Mouse (Mus musculus): Measurements from ENCODE around the gene Ctdspl2. TPM values are rescaled to one million over a fixed set of nuclear protein-coding genes. Genes with fewer than 3 reads are reported as not detected.
A peak's percentile ranks its signal among the peaks of the same experiment; 100 is the strongest.
"Not testable (repeated sequence)": the region's sequence is repeated elsewhere in the genome, so short reads cannot be mapped to it uniquely, and the experiment has no call there.

Ctdspl2 gene
- total RNA-seq (2015) (47.7 and 57.0 TPM in 2 replicates), total RNA-seq (2017) (60.0 and 79.7 TPM in 2 replicates)

DNA sequence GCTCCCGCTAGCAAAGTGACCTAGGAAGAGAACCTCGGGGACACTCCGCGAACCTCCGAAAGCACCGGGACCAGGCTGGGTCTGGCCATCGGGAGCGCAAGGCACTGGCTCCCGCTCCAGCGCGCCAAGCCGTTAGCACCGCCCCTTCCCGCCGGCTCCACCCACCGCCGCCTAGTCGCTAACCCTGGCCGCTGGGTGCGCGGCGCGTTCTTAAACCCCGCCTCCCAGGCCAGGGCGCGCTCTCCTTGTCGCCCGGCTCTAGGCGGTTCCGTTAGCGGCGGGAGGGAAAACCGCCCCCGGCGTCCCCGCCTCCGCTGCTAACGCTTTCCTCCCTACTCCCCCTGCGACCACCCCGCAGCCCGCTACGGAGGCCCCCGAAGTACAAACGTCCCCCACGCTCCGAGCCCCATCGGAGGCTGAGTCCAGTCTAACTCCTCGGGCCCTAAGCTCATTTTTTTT is at the start of gene Ctdspl2, which contains the start of gene Mageb3:
Ctdspl2 (plus strand) TSS at position 237 of the 459 bp plus-strand sequence.
Mageb3 (minus strand) TSS at position 328 of the 459 bp plus-strand sequence.
- ATAC-seq (replicated peaks; ENCODE audit: poor library complexity), result peak; percentile 89

DNA sequence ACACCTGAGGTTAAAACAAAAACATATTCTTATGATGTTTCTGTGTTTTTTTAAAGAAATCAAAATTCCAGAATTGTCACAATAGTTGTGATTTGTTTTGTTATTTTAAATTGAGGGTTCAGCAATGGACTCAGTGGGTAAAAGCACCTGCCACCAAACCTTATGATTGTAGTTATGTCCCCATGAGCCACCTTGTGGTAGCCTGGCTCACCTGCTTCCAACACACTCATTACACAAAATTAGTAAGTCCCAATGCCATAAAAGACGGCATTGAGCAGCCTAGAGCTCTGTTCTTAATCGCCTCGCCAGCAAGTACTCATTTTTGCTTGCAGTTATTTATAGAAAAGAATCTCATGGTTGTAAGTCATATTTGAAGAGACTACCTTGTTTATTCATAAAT is 45.8 kb upstream of the Ctdspl2 start:
- ATAC-seq (replicated peaks; ENCODE audit: poor library complexity), result no peak

DNA sequence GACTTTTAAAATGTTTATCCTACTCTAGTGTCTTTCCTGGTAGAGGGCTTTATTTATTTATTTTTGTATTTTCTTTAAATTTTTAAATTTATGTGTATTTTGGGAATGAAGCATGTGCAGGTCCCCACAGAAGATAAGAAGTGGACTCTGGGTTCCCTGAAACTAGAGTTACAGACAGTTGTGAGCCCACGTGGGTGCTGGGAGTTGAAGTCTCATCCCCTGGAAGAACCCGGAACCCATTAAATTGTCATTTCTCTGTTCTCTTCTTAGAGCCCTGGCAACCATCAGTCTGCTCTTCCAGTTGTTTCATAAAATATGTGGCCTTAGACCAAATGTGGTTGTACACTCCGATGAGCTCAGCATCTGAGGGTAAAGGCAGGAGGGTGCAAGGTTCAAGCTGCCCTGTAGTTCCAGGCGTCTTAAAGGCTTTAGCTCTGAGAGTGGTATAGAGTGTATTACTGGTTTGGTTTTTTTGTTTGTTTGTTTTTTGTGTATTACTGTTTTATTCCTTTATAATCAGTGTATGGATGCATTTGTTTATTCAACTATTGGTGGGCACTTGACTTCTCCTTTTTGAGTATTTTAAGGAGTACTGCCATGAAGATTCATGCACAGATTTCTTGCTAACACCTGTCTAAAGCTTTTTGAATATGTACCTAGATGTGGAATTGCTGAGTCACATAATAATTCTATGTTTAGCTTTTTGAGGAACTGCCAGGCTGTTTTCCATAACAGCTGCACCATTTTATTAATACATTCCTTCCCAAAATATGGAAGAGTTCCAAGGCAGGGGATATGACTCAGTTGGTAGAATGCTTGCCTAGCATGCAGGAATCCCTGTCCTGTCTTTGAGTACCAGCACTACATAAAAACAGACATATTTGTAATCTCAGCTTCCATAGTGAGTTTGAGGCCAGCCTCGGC is 39.5 kb upstream of the Ctdspl2 start:
- no peak for ATAC-seq (replicated peaks; ENCODE audit: poor library complexity)

DNA sequence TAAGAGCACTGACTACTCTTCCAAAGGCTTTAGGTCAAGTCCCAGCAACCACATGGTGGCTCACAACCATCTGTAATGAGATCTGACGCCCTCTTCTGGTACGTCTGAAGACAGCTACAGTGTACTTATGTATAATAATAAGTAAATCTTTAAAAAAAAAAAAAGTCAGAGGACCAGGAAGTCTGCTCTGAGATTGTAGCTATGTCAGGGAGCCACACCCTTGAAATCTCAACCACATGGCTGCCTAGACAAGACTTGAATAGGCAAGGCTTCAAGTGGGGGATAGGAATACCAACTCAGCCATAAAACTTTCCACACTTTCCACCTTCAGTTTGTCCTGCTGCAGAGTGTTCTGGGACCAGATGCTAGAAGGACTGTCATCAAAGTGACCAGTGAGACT is 18.2 kb upstream of the Ctdspl2 start:
- not testable (repeated sequence) for ATAC-seq (replicated peaks; ENCODE audit: poor library complexity)

DNA sequence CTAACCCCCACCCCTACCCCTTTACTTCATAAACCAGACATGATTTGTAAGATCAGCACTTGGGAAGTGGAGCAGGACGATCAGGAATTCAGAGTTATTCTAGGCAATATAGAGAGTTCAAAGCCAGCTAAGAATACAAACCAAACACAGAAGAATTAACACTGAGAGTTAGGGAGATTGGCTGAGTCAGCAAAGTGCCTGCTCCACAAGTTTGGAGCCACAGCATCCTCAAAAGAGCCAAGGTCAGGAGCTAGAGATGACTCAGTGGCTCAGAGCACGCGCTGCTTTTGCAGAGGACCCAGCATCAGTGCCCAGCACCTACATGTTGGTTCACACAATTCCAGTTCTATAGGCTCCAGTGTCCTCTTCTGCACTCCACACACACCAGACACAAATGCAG is 12.4 kb upstream of the Ctdspl2 start:
- no peak for ATAC-seq (replicated peaks; ENCODE audit: poor library complexity)

DNA sequence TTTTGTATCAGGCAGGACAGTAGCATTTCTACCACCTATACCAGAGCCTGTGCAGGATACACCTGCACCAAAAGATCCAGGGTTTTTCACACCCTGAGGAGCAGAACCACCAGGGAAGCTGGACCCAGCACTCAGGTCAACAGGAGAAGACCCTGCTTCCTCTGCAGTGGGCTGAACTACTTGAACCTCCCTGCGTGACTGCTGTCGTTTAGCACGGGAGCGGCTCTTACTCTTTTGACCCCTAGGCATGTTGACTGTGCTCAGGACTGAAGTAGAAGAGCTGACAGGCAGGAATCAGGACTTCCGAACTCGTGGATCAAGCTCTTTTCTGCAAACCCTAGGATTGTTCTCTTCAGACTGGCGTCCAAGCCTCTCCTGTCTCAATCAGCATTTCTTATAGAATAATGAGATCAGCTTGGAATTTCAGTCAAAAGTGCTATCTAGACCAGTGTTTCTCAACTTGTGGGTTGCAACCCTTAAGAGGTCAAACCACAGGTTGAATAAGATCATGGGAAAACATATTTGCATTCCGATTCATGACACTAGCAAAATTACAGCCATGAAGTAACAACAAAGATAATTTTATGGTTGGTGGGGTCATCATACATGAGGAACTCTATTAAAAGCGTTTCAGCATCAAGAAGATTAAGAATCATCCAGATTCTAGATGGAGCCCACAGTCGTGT is 687 bp upstream of the Ctdspl2 start:
- 0 out of 2 replicates have a peak, but pooled peaks have one; percentile 6 for ATAC-seq (replicated peaks; ENCODE audit: poor library complexity)

DNA sequence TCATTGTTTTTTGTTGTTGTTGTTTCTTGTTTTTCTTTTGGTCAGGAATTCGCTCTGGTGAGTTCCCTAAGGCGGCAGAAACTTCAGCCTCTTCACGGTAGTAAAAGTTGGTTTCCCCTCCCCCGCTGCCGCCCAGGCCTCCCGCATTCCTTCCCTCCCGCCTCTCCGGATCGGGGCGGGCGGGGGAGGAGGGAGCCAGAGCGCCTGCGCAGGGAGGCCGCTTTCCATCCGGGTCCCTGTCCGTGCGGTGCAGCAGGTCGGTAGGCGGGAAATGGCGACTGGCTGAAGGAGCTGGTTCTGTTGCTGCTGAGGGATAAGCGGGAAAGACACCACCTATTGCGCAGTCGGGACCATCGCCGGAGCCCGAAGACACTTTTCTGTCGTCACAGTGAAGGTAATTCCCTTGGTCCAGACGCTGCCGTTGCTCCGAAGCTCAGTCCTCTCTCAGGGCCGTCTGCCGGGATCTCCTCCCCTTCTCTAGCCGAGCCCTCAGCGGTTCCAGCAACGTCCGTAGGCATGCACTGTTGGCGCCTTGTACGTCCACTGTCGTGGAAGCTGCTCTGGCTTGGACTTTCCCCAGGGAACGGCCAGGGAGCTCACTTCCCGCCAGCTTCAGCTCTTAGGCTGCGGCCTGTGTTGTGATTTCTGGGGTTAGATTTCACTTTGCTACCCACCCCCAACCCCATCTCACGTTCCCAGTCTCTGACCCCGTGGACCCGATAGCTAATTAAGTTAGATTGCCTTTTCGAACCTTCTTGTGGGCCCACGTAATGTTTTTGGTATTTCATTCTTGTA is 620 bp downstream of the Ctdspl2 start:
- peak; percentile 80 for ATAC-seq (replicated peaks; ENCODE audit: poor library complexity)

DNA sequence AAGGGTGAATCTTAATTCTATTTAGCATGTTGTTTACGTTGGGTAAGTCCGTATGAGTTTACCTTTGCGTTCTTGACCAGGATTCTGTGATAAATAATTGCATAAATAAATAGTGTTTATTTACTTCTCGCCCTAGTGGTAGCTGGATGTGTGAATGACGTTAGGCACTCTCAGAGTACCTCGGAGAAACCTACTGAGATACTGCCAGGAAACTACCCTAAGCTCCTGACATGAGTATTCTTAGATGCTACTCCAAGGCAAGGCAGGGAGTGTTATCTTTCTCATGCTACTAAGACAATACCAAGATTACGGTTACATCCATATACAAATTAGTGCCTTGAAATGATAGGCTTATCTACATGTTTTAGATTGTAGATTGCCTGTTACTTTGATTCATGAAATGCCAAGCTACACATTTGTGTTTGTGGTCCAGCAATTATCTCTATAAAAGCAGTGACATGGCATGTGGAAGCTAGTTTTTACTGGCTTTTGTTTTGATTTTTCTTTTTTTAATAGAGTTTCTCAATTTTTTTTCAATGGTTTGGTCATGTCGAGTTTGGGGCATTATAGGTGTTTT is 1.5 kb downstream of the Ctdspl2 start:
- no peak for ATAC-seq (replicated peaks; ENCODE audit: poor library complexity)

DNA sequence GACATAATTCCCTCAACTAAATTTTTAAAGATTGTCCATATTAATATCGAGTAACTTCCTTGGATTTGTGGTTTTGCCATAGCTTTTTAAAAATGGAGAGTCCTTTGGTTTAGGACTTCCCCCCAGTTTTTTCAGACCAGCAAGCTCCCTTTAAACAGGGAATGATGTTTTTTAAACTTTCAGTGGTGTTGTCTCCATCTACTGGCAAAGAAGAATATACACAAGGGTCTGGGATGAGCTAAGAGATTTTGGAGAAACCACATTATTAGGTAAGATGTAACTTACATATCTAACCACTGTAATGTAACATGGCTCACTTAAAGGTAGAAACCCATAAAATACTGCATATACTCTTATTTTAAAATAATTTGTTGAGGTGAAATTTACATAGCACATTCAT is 39.9 kb downstream of the Ctdspl2 start:
- ATAC-seq (replicated peaks; ENCODE audit: poor library complexity), result peak; percentile 80

DNA sequence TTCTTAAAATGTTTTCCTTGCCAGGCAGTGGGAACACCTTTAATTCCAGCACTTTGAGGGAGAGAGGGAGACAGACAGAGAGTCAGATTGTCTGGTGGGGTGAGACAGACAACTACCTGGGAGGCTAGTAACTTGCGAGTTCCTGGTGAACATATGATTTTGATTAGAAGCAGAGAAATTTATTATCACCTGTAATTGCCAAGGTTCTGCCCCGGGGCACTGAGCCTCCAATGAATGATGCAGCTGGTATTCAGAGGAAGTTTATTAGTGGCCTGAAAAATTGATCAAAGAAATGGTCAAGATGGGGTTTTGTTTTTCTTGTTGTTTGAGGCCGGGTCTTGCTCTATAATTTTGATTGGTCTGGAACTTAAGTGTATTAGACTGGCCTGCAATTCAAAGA is 53.0 kb downstream of the Ctdspl2 start:
- ATAC-seq (replicated peaks; ENCODE audit: poor library complexity), result no peak

DNA sequence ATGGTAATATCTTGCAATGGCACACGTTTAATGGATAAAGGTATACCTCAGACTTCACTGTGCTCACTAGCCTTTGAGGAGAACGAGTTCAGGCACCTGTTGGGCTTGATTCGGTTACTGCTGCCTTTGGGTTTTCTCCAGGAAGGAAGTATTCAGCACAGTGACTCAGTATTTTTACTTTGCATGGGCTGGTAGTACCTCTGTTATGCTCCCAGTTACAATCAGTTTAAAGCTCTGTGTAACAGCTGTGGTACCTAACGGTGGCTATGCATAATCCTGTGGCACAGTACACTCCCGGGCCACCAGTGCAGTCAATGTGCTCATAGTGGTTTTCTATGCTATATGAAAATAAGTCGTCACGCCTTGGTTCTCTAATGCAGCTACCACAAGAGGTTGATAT is 55.6 kb downstream of the Ctdspl2 start:
- ATAC-seq (replicated peaks; ENCODE audit: poor library complexity), result peak; percentile 70

DNA sequence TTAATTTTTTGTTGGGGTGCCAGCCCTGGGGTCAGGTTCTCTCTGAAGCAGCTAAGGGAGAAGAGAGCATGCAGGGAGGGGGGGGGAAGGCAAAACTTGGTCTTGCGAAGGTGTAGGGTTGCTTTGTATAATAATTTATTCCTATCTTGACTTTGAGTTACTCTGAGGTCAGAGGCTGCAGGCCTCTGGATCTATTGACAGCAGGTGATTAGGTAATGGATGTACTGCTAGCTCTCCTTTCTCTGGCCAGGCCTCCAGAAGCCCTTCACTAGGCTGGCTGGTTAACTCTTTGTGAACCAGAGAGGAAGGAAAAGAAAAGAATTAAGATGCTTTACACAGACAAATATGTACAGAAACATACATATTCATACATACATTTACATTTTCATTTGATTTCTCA is 62.9 kb downstream of the Ctdspl2 start:
- no peak for ATAC-seq (replicated peaks; ENCODE audit: poor library complexity)

DNA sequence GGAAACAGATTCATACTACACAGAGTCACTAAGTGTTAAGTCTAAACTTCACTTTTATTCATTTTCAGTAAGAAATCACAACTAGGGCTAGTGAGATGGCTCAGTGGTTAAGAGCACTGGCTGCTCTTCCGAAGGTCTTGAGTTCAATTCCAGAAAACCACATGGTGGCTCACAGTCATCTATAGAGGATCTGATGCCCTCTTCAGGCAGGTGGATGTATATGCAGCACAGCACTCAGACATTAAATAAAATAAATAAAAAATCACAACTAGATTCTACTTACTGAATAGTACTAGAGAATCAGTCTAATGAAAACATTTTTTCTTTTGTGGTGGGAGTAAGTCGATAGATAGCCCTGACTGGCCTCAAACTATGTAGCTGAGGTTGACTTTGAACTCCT is 66.5 kb downstream of the Ctdspl2 start:
- ATAC-seq (replicated peaks; ENCODE audit: poor library complexity), result peak; percentile 72

DNA sequence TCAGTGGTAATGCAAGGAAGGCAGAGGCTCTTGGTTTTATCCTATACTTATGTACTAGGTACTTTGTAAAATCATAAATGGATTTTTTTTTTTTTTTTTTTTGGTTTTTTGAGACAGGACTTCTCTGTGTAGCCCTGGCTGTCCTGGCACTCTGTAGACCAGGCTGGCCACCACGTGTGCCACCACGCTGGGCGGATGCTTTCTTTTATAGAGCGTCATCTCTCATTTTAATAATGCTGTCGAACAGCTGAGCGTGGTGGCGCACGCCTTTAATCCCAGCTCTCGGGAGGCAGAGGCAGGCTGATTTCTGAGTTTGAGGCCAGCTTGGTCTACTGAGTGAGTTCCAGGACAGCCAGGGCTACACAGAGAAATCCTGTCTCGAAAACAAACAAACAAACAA is 71.3 kb downstream of the Ctdspl2 start:
- ATAC-seq (replicated peaks; ENCODE audit: poor library complexity), result not testable (repeated sequence)

DNA sequence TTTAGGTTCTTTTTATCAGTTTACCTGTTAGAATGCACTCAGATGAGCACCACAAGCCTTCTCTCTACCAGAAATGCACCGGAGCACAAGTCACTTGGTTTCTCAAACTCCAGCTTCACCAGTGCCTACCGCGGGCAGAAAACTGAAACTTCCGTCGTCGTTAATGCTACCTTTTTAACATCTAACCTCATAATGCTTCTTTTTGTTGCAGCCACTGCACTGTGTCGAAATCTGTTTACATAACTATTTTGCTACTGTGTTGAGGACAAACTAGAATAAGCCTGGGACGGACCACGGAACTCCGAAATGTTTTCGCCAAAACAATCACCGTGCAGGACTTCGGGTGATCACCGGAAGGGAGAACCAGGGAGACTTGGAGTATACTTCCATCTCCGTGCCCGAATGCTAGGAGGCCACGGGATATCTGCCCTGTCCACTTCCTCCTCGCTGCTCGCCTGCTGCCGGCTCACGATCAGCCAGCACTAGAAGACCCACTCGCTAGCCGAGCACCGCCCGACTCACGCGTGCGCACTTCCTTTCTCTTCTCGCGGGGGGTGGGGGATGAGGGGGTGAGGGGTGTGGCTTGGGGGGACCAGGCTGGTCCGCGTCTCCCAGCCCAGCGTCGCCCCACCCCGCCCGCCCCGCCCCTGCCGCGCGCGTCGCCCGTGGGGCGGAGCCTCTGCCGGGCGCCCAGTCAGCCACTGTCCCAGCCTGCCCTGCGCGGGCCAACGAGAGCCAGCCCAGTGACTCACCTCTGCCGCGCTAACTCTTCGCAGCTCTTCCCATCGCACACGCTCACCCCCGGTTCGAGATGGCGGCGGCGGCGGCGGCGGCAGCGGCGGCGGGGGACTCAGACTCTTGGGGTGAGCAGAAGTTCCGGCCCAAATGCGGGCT is 72.3 kb downstream of the Ctdspl2 start, which contains the start of gene Eif3j1:
Eif3j1 (plus strand) TSS at position 685 of the 894 bp plus-strand sequence.
- ATAC-seq (replicated peaks; ENCODE audit: poor library complexity), result peak; percentile 88

DNA sequence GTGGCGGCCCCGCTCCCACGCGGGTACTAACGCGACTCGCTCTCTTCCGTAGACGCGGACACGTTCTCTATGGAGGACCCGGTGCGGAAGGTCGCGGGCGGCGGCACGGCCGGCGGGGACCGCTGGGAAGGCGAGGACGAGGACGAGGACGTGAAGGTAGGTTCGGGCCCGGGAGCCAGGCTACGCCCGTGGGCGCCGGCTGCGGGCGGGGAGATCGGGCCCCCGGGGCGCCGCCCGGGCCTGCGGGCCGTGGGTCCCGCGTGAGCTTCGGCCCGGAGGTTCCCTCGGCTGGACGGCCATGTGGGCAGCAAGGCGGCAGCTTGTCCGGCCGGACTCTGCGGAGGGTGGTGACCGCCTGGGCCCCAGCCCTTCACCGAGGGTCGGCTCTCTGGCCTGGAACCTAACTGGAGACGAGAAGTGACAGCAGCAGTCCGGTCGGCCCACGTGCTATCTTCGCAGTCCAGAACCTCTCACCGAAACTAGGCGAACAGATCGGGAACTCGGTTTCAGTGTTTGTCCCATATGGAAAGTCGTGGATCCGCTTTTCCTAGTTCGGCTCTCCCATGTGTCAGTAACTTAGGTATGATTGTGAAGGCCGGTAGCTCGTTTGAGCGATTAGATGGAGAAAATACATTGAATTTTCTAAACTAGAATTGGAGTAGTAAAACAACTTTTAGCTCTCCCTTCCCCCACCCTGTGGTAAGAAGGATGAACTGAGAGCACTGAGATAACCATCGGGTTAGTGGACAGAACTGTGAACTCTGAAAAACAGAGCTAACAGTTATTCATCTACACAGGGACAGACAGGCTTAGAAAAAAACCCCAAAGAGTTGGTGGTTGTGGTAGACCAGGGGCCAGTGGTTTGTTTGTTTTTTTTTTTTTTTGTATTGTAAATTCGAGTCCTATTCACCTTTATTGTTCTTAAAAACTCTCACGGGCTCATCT is 73.2 kb downstream of the Ctdspl2 start:
- peak; percentile 7 for ATAC-seq (replicated peaks; ENCODE audit: poor library complexity)

DNA sequence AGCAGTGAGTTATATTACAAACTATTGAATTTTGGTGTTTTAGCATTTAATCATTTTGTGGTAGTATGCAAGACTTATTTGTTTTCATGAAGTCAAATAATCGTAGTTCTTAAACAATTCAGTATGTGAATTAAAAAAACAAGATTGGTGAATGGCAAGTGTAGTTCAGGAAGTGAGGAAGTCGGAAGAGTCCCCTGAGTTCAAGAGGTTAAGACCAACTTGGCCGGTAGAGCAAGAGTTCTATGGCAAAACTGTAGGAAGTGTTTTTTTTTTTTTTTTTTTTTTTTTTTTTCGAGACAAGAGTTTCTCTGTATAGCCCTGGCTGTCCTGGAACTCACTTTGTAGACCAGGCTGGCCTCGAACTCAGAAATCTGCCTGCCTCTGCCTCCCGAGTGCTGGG is 76.2 kb downstream of the Ctdspl2 start:
- ATAC-seq (replicated peaks; ENCODE audit: poor library complexity), result no peak

DNA sequence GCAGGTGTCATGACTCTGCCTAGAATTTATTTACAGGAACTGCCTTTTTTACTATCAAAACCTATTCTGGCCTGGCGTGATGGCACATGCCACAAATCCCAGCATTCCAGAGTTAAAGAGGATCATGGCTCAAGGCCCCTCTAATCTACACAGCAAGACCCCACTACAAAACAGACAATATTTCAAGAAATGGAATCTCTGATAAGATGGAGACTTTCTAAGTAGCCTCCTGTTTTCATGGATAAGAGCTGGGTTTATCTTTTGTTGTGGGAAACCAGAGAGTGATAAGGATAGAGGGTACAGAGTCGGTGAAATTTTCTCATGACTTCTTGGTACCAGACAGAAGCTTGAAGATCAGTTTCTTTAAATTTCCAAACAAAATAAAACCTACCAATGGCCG is 80.3 kb downstream of the Ctdspl2 start:
- peak; percentile 54 for ATAC-seq (replicated peaks; ENCODE audit: poor library complexity)
